26 mouse cellular contexts compared by ENCODE assay signal in genomic region chr8:115133119-115133518, GRCm38 (mm10).
DNase-seq lines count a peak whose midpoint lies in the region; ATAC-seq and TF ChIP-seq lines count a peak whose summit lies in the region.
"Had no signal": no experiment of that assay in that cellular context is flagged by ENCODE, and none has a peak within 500 bp of the region (broad histone marks: within the 10 kb centered on the region; RNA-seq: fewer than 3 reads in every experiment).

No protein-coding gene starts in this region.

- no peak overlapping the region for H3K4me2 ChIP-seq in forebrain, embryonic 15.5 days (replicated peaks)
- no peak overlapping the region for H3K4me2 ChIP-seq in forebrain, embryonic 16.5 days (ENCODE audit: low read length)
- H3K4me2 ChIP-seq in midbrain, embryonic 14.5 days (ENCODE audit: low read length): no peak overlapping the region
- no peak overlapping the region for H3K4me2 ChIP-seq in midbrain, embryonic 15.5 days
- H3K4me2 ChIP-seq: embryonic facial prominence, embryonic 13.5 days; hindbrain, embryonic 12.5 days; hindbrain, embryonic 15.5 days had no signal

- no peak overlapping the region for H3K4me3 ChIP-seq in forebrain, embryonic 15.5 days
- no peak overlapping the region for H3K4me3 ChIP-seq in forebrain, embryonic 16.5 days (replicated peaks; ENCODE audit: low read length)
- H3K4me3 ChIP-seq in midbrain, embryonic 14.5 days (replicated peaks; ENCODE audit: low read depth, low read length): no peak overlapping the region
- H3K4me3 ChIP-seq in midbrain, embryonic 15.5 days: no peak overlapping the region
- H3K4me3 ChIP-seq in cerebellum, adult 2 months (replicated peaks; ENCODE audit: insufficient read depth, low read depth, low read length): no peak overlapping the region
- H3K4me3 ChIP-seq: embryonic facial prominence, embryonic 10.5 days; embryonic facial prominence, embryonic 13.5 days; erythroblast, embryonic 14.5 days; heart, adult 2 months; heart, embryonic 10.5 days; hindbrain, embryonic 12.5 days; hindbrain, embryonic 15.5 days had no signal

- TF ChIP-seq POLR2A in cerebellum, adult 2 months (IDR thresholded peaks at IDR 0.05; ENCODE audit: borderline replicate concordance, insufficient read depth, low read length): no peak

- 44% methylated on average over 17 of the region's 17 CpGs for WGBS in forebrain, embryonic 15.5 days
- 54% methylated on average over 17 of the region's 17 CpGs for WGBS in forebrain, embryonic 16.5 days
- 72% methylated on average over 17 of the region's 17 CpGs for WGBS in midbrain, embryonic 14.5 days
- WGBS in midbrain, embryonic 15.5 days: 65% methylated on average over 17 of the region's 17 CpGs
- WGBS in cerebellum, adult 2 months: 69% methylated on average over 17 of the region's 17 CpGs

- no peak overlapping the region for H3K9ac ChIP-seq in forebrain, embryonic 15.5 days (replicated peaks)
- no peak overlapping the region for H3K9ac ChIP-seq in forebrain, embryonic 16.5 days (replicated peaks; ENCODE audit: low read depth, low read length)
- H3K9ac ChIP-seq in midbrain, embryonic 14.5 days (replicated peaks; ENCODE audit: low read length): no peak overlapping the region
- H3K9ac ChIP-seq in midbrain, embryonic 15.5 days: no peak overlapping the region
- H3K9ac ChIP-seq: embryonic facial prominence, embryonic 13.5 days; hindbrain, embryonic 12.5 days; hindbrain, embryonic 15.5 days had no signal

- peaks cover 11% of the 10 kb centered on the region; the same call in 1 of the 2 replicates for H3K4me1 ChIP-seq in forebrain, embryonic 15.5 days
- peaks cover 6% of the 10 kb centered on the region; the same call in 1 of the 2 replicates for H3K4me1 ChIP-seq in forebrain, embryonic 16.5 days (replicated peaks; ENCODE audit: control insufficient read depth, insufficient read depth, low read length)
- H3K4me1 ChIP-seq in midbrain, embryonic 14.5 days (ENCODE audit: control insufficient read depth, insufficient read depth, low read length): peaks cover 10% of the 10 kb centered on the region; the same call in 1 of the 2 replicates
- H3K4me1 ChIP-seq in midbrain, embryonic 15.5 days: peaks cover 9% of the 10 kb centered on the region; the same call in 1 of the 2 replicates
- H3K4me1 ChIP-seq in cerebellum, adult 2 months (ENCODE audit: control insufficient read depth, insufficient read depth, low read length): no peaks in the 10 kb centered on the region
- H3K4me1 ChIP-seq: heart, embryonic 10.5 days had no signal

- peaks cover 4% of the 10 kb centered on the region; the same call in 1 of the 2 replicates for H3K27me3 ChIP-seq in forebrain, embryonic 15.5 days
- H3K27me3 ChIP-seq in forebrain, embryonic 16.5 days (replicated peaks; ENCODE audit: control insufficient read depth, insufficient read depth, low read length): no peaks in the 10 kb centered on the region; the same call in 1 of the 2 replicates
- no peaks in the 10 kb centered on the region for H3K27me3 ChIP-seq in midbrain, embryonic 14.5 days (ENCODE audit: control insufficient read depth, insufficient read depth, low read length)
- H3K27me3 ChIP-seq in midbrain, embryonic 15.5 days (replicated peaks): 0 out of 2 replicates have a peak, but pooled peaks cover 8% of the 10 kb centered on the region
- no peaks in the 10 kb centered on the region for H3K27me3 ChIP-seq in cerebellum, adult 2 months (ENCODE audit: control insufficient read depth, insufficient read depth, low read length)
- H3K27me3 ChIP-seq: embryonic facial prominence, embryonic 13.5 days; hindbrain, embryonic 12.5 days; hindbrain, embryonic 15.5 days had no signal

- TF ChIP-seq CTCF in cerebellum, adult 2 months (IDR thresholded peaks at IDR 0.05; ENCODE audit: borderline replicate concordance, insufficient read depth, low read depth, low read length): no peak

- no peak for ATAC-seq in forebrain, embryonic 15.5 days (replicated peaks)
- ATAC-seq in forebrain, embryonic 16.5 days: no peak
- no peak for ATAC-seq in midbrain, embryonic 14.5 days (ENCODE audit: low FRiP score, low TSS enrichment)
- ATAC-seq in midbrain, embryonic 15.5 days (replicated peaks): no peak
- ATAC-seq: activated CD4-positive, CD25-positive, alpha-beta regulatory T cell, adult 4 months; intestine, postnatal 0 days had no signal

- H3K36me3 ChIP-seq in forebrain, embryonic 15.5 days: no peaks in the 10 kb centered on the region
- no peaks in the 10 kb centered on the region for H3K36me3 ChIP-seq in forebrain, embryonic 16.5 days (ENCODE audit: control insufficient read depth, insufficient read depth)
- H3K36me3 ChIP-seq in midbrain, embryonic 14.5 days (ENCODE audit: control insufficient read depth, insufficient read depth, low read length): no peaks in the 10 kb centered on the region
- H3K36me3 ChIP-seq in midbrain, embryonic 15.5 days (replicated peaks): no peaks in the 10 kb centered on the region
- H3K36me3 ChIP-seq: embryonic facial prominence, embryonic 10.5 days; embryonic facial prominence, embryonic 13.5 days; G1E; heart, embryonic 10.5 days; hindbrain, embryonic 12.5 days; hindbrain, embryonic 15.5 days had no signal

- DNase-seq in midbrain, embryonic 14.5 days: peak; percentile 46
- DNase-seq in ES-CJ7 (ENCODE audit: low read depth, low spot score): peak; percentile 14
- peak; percentile 21 for DNase-seq in MN1 (ENCODE audit: low spot score)
- DNase-seq in cerebellum, adult 2 months: no peak
- no peak for DNase-seq in B cell, adult 2 months
- DNase-seq: adrenal gland, adult 8-10 months; adrenal gland, postnatal 25 days; cerebellum, adult 18-20 months; cerebellum, adult 9-11 months; cerebellum, postnatal 25 days; embryo, embryonic 11 days; gastrocnemius, postnatal 25 days; heart, adult 2 months; kidney, adult 2 months had no signal

- no peaks in the 10 kb centered on the region for H3K9me3 ChIP-seq in forebrain, embryonic 15.5 days
- no peaks in the 10 kb centered on the region for H3K9me3 ChIP-seq in forebrain, embryonic 16.5 days (ENCODE audit: control insufficient read depth, low read length)
- no peaks in the 10 kb centered on the region for H3K9me3 ChIP-seq in midbrain, embryonic 14.5 days (ENCODE audit: control insufficient read depth, low read length)
- H3K9me3 ChIP-seq in midbrain, embryonic 15.5 days: no peaks in the 10 kb centered on the region
- H3K9me3 ChIP-seq: embryonic facial prominence, embryonic 10.5 days; embryonic facial prominence, embryonic 13.5 days; hindbrain, embryonic 12.5 days; hindbrain, embryonic 15.5 days had no signal

- H3K27ac ChIP-seq in forebrain, embryonic 15.5 days (replicated peaks): peak overlapping the region; percentile 24; the same call in 1 of the 2 replicates
- no peak overlapping the region for H3K27ac ChIP-seq in forebrain, embryonic 16.5 days (ENCODE audit: low read length)
- no peak overlapping the region for H3K27ac ChIP-seq in midbrain, embryonic 14.5 days (replicated peaks; ENCODE audit: low read depth, low read length)
- H3K27ac ChIP-seq in midbrain, embryonic 15.5 days: no peak overlapping the region
- H3K27ac ChIP-seq in cerebellum, adult 2 months (ENCODE audit: insufficient read depth, low read length): no peak overlapping the region
- H3K27ac ChIP-seq: embryonic facial prominence, embryonic 10.5 days; embryonic facial prominence, embryonic 13.5 days; heart, adult 2 months; heart, embryonic 10.5 days; hindbrain, embryonic 12.5 days; hindbrain, embryonic 15.5 days had no signal

Comparison
In these comparisons a context has a peak if more than half of its experiments do, and no peak if none do; other contexts are left out.
1. DNase-seq: peak in midbrain, embryonic 14.5 days (single experiment), ES-CJ7 (single experiment) and MN1 (single experiment); none in cerebellum, adult 2 months (0 of 2) and B cell, adult 2 months (0 of 2).